Mouse (Mus musculus) forebrain, embryonic 16.5 days (tissue): Measurements from ENCODE around the gene Btbd35f22. TPM values are rescaled to one million over a fixed set of nuclear protein-coding genes. Genes with fewer than 3 reads are reported as not detected.
"Not testable (repeated sequence)": the region's sequence is repeated elsewhere in the genome, so short reads cannot be mapped to it uniquely, and the experiment has no call there.

Experiments
- ATAC-seq: fragments of 200-750 bp; cut with Nextera tagmentation; 2 replicates; pipeline ENCODE4 v1.8.0; 2017; ENCODE audit warnings: mild to moderate bottlenecking, moderate library complexity
- H3K27ac ChIP-seq: fragments of 300-500 bp; sonication (generic); 2 replicates; pipeline ENCODE4 v1.5.1; 2014; ENCODE audit warnings: low read length, control low read depth
- H3K27me3 ChIP-seq: fragments of 300-500 bp; sonication (generic); replicated peaks from 2 replicates; pipeline ENCODE4 v1.6.1; 2014; ENCODE audit warnings: low read length; ENCODE audit not compliant: control insufficient read depth, insufficient read depth
- H3K36me3 ChIP-seq: fragments of 300-500 bp; sonication (generic); 2 replicates; pipeline ENCODE4 v1.6.1; 2014; ENCODE audit not compliant: control insufficient read depth, insufficient read depth
- H3K4me1 ChIP-seq: fragments of 300-500 bp; sonication (generic); replicated peaks from 2 replicates; pipeline ENCODE4 v1.6.1; 2014; ENCODE audit warnings: low read length; ENCODE audit not compliant: control insufficient read depth, insufficient read depth
- H3K4me2 ChIP-seq: fragments of 300-500 bp; sonication (generic); 2 replicates; pipeline ENCODE4 v1.6.1; 2014; ENCODE audit warnings: mild to moderate bottlenecking, low read length, control low read depth
- H3K4me3 ChIP-seq: fragments of 300-500 bp; sonication (generic); replicated peaks from 2 replicates; pipeline ENCODE4 v1.5.1; 2014; ENCODE audit warnings: mild to moderate bottlenecking, low read length, control low read depth
- H3K9ac ChIP-seq: fragments of 300-500 bp; sonication (generic); replicated peaks from 2 replicates; pipeline ENCODE4 v1.6.1; 2014; ENCODE audit warnings: low read depth, low read length, control low read depth
- H3K9me3 ChIP-seq: fragments of 300-500 bp; sonication (generic); 2 replicates; pipeline ENCODE4 v1.6.1; 2016; ENCODE audit warnings: low read length; ENCODE audit not compliant: control insufficient read depth
- WGBS: fragments of 180-500 bp; shearing (Covaris S2); extraction: QIAGEN DNeasy Blood & Tissue Kit; methylation state at CpG from one replicate; pipeline ENCODE4 v1.1.7; 2014; 5-methylcytosine and 5-hydroxymethylcytosine counted together
- polyA plus RNA-seq: library from polyadenylated mRNA; unstranded; fragments of >200 nt; fragmentation: Nextera tagmentation; extraction: Ambion mirVana; gene quantifications from 2 replicates; pipeline ENCODE4 v1.2.1, GENCODE M21; 2015

Gene Btbd35f22
- not detected in 2 replicates for polyA plus RNA-seq

DNA sequence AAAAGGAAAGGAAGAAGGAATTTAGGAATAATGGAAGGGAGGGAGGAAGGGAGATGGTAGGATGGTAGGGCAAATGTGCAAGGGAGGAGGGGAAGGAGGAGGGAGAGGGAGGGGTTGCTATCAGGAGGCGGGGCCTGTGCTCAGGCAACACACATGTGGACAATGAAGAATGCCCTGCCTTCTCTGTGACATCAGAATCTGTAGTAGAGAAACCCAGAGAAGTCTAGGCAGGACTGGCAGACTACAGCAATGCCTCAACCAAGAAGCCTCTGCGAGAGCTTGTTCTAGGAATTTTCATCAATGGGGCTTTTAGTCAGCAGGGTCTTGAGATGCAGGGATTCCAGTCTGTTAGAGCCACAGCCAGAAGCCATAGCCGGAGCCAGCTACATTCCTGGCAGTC, at the start of gene Btbd35f22:
Btbd35f22 (plus strand) TSS at position 301 of the 400 bp plus-strand sequence.
- H3K27me3 ChIP-seq, H3K4me3 ChIP-seq, H3K27ac ChIP-seq, H3K9me3 ChIP-seq, H3K9ac ChIP-seq, H3K4me2 ChIP-seq, ATAC-seq, H3K36me3 ChIP-seq, H3K4me1 ChIP-seq: not testable (repeated sequence)
- no CpG with 5 or more reads among the region's 3 CpGs for WGBS

Other genes starting within 250 kb of the Btbd35f22 start
- gene Gm21637, start 85.8 kb upstream of the Btbd35f22 start, polyA plus RNA-seq = not detected in 2 replicates
- gene Btbd35f2, start 230.6 kb downstream of the Btbd35f22 start, polyA plus RNA-seq = not detected in 2 replicates